Mouse (Mus musculus) cerebellum, adult 11 months (tissue): Measurements from ENCODE around the gene Clic4.

Experiments
- DNase-seq: peaks from one replicate; pipeline ENCODE4 v3.0.0; 2022

Gene Clic4

GRCm38 (mm10) chr4:135256536-135257450, 15.8 kb downstream of the Clic4 start:
- DNase-seq, result no peak

DNA sequence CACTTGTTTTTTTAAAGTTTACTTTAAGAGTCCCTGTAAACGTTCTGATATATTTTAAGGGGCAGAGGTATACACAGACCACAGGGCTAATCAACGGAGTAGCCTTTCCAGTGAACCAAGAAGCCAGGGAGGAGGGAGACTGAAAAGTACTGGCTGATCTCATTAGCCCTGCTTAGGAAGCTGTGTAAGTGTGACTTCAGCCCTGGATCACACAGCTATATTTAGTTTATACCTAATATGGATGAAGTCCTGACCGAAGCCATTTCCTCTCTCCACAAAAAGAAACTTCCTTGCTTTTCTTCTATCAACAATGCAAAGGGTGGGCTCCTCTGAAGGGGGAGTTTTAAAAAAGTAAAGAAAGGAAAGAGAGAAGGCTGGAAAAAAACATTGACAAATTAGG, 17.8 kb downstream of the Clic4 start:
- DNase-seq, result no peak

GRCm38 (mm10) chr4:135254321-135254720, 18.3 kb downstream of the Clic4 start:
- DNase-seq, result no peak

DNA sequence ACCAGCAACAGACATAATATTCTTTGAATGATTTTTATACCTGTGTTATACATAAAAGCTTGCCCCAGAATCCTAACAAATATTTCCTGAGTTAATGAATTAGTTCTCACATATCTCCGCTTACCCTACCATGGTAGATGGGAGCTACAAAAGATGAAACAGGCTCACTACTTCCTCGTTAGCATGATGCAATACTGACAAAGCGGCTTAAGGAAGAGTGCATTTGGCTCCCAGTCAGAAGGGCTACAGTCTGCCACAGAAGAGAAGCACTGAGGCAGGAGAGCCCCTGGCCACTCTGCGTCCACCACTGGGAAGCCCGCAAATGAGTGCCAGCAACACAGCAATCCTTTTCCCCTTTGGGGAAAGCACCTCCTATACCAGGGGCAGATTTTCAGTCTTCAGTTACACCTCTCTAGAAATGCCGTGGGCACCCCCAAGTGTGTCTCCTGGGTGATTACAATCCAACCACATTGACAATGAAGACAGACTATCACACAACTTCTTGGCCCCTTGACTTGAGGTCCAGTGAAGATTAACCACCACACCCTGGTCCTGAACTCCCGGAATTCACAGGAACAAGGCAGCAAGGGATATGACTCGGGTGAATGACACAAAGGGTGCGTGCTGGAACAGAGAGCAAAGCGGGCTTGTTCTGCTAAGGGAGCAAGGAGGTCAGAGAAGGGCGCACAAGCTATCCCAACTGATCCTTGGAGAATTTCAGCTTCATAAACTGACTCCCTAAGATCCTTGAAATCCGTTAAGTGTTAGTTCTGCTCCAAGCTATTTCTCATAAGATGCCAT, 19.2 kb downstream of the Clic4 start:
- DNase-seq, result no peak

DNA sequence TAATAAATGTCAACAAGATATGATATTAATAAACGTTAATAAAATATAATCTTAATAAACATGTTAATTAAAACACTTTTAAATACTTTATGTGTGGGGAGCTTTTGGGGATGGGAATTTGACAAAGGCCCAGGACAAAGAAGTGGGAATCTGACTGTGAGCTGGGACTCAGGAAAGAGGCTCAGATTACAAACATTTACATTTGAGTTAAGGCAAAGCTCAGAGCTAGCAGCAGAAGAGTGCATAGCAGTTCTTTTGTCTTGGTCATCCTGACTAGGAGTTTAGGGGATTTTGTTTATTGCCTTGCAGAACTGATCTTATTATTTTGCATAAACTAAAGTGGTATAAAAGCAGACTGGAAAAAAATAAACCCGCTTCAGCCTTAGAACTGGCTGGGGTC, 20.8 kb downstream of the Clic4 start:
- DNase-seq, result no peak

GRCm38 (mm10) chr4:135248250-135249018, 24.2 kb downstream of the Clic4 start:
- no peak for DNase-seq

DNA sequence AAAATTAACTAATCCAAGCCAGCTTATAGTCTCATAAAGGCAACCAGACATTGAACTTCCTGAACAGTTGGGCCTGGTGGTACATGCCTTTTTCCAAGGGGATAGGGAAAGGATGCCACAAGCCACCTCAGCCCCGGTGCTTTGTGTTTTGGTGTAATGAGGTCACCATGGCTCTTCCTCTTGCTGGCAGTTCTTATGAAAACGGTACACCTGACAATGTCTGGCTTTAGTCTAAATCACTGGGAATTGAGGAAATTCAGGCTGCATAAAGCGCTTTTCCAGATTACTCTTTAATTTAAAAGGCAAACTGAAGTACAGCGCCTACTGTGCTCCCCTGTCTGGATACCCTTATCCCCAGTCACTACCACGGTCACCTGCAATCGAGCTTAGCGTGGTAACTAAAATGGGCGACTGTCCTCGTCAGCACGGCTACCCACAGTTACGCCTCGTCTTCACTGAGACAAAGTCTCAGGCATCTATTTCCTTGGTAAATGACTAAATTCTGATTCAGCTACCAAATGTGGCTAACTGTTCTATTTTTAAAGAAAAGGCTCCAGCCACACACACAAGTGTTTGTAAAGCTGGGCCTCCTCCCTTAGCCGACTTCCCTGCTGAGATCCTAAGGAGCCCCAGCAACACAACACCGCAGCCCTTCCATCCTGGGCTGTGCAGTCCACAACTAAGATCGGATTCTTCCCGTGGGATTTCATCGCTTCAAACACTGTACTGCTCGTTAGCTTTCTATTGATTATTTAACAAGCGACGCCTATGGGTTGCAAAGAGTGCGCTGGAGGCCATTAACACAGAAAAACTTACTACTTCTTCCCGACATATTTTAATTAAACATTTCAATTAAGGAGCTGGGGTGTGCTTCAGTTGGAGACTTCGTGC, 25.5 kb downstream of the Clic4 start:
- no peak for DNase-seq

DNA sequence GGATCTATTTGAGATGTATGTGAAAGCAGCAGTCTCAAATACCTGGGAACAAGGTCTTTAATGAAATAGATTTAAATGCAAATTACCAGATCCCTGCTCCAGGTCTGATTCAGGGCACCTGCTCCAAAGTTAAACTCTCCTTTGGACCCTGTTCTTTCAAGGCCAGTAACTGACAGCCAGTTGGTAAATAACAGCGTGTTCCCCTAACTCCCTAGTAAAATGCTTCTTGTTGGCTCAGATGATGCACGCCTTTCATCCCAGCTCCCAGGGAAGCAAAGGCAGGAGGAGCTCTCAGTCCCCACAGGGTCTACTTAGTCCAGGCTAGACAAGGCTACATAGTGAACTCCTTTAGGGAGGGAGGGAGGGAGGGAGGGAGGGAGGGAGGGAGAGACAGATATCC, 26.2 kb downstream of the Clic4 start:
- no peak for DNase-seq

- DNase-seq, result no peak
These were observed 26.8 kb downstream of the Clic4 start for GRCm38 (mm10) chr4:135245841-135246240.

- DNase-seq, result no peak
These were observed 28.3 kb downstream of the Clic4 start for GRCm38 (mm10) chr4:135244335-135244734.

- no peak for DNase-seq
These were observed 29.6 kb downstream of the Clic4 start for GRCm38 (mm10) chr4:135242913-135243541.

DNA sequence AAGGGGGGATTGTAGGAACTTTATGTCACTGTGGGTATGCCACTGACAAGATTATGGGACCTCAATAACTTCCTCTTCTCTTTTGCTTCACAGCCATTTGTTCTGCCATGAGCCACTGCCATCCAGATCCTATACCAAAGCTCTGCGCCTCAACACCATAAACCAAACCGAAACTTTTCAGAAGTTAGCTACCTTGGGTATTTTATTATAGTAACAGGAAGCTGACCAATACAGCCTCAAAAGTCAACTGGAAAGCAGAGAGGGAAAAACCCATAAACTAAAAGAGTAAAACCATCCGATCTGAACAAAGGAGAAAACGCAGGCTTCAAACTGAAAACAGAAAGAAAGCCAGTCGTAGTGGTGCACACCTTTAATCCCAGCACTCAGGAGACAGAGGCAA, 30.2 kb downstream of the Clic4 start:
- DNase-seq, result no peak

- no peak for DNase-seq
These were observed 30.9 kb downstream of the Clic4 start for GRCm38 (mm10) chr4:135241669-135242068.

GRCm38 (mm10) chr4:135241106-135241505, 31.5 kb downstream of the Clic4 start:
- no peak for DNase-seq

DNA sequence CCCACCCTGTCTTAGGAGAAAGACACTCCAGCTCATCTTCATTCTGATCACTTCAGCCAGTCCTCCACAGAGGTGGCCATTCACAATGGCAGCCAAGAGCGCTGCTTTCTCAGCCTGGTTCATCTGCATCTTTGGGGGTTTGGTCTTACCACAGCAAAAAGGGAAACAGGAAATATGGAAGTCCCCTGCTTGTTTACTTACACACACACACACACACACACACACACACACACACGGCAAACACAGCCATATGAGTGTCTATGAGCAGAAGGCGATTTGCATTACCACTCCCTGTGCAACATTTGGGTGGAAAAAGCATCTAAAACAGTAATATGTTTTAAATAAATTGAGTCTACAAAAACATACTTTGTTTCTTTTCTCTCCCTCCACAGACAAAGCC, 32.3 kb downstream of the Clic4 start:
- DNase-seq, result no peak

DNA sequence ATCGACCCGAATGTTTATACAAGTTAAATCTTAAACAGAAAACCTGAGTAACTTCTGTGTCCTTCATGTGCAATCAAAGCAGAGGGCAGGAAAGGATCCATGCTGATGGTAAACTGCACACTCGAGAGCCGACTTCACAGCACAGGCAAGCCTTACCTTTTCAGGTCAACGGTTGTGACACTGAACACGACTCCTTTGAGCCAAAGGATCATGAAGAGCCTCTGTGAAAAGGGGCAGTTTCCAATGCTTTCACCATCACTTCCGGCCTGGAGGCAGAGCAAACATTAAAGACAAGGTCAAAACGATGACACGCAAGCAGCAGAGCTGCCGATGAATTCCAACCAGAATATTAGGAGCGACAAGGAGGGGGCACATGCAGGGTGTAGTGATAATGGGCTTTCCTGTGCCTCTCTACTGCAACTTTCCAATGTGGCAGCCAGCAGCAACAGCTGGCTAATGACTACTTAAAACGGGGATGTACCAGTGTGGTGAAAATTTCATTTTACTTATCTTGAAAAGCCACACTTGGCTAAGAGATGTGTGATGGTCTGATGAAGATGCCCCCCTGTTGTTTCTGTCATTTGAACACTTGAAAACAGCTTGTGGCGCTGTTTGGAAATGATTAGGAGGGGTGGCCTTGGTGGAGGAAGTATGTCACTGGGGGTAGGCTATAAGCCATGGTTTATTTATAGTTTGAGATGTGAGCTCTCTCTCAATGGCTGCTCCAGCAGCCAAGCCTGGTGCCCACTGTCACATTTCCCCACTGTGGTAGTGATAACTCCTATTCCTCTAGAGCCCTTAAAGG, 33.7 kb downstream of the Clic4 start:
- no peak for DNase-seq

DNA sequence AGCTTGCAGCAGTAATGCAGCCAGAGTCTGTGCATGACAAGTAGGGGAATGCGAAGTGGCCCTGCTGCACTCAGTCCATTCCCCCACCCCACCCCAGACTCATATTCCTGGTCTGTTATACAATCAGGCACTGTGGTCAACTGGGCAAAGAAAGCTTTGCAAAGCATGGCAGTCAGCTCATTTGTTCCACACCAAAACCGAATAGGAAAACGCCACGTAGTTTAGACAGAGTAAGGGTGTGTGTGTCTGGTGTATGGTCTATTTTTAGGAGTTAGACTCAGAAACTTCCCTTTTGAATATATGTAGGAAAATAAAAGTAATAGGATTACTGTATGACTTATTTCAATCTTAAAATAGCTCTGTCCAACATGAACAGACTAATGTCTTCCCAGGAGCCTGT, 36.0 kb downstream of the Clic4 start:
- no peak for DNase-seq

GRCm38 (mm10) chr4:135235546-135235945, 37.1 kb downstream of the Clic4 start:
- no peak for DNase-seq

GRCm38 (mm10) chr4:135232563-135232962, 40.1 kb downstream of the Clic4 start:
- DNase-seq, result no peak

GRCm38 (mm10) chr4:135231543-135231942, 41.1 kb downstream of the Clic4 start:
- no peak for DNase-seq

DNA sequence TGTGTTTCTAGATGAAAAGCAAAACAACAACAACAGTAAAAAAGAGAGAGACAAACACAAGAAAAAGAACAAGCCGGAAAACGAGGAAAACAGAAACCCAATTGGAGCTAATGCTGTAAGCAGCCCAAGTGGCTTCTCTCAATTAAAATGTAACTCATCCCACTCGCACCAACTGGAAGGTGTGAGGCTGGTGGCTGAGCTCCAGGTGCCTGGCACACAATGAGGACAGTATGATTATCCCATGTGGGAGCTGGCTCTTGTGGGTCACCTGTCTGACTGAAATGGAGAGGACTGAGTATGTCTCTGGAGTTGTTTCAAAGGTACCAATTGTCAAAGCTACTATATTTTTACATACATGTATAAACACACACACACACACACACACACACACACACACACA, 41.5 kb downstream of the Clic4 start:
- DNase-seq, result no peak
